Mouse (Mus musculus): ENCODE measurements around the gene Endog. TPM values are rescaled to one million over a fixed set of nuclear protein-coding genes. Genes with fewer than 3 reads are reported as not detected.
"Not testable (repeated sequence)": the region's sequence is repeated elsewhere in the genome, so short reads cannot be mapped to it uniquely, and the experiment has no call there.

Endog gene
- 0.45 and 0.55 TPM in 2 replicates for polyA plus RNA-seq (2012)

DNA sequence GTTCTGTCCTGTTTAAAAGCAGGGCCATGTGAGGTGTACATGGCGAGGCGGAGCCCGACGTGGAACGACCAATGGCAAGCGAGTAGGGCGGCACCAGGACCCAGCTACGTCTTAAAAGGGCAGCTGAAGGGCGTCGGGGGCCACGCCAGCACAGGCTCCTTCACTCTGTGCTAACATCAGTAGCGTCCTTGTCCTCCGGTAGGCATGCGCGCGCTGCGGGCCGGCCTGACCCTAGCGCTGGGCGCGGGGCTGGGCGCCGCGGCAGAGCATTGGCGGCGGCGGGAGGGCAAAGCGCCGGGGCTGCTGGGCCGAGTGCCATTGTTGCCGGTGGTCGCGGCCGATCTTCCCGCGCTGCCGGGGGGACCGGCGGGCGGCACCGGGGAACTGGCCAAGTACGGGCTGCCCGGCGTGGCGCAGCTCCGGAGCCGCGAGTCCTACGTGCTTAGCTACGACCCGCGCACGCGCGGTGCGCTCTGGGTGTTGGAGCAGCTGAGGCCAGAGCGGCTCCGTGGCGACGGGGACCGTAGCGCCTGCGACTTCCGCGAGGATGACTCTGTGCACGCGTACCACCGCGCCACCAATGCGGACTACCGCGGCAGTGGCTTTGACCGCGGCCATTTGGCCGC, at the start of gene Endog:
Gene Endog, plus strand, starts transcription at position 123 of the 626 bp plus-strand sequence.
- Histone ChIP-seq H3K27me3 (ENCODE audit: control insufficient read depth) (no peaks in the 10 kb centered on the region; the same call in 1 of the 2 replicates), H3K9me3 (ENCODE audit: control insufficient read depth, low read length) (peaks cover 26% of the 10 kb centered on the region), H3K36me3 (ENCODE audit: control insufficient read depth) (peaks cover 44% of the 10 kb centered on the region), H3K4me1 (ENCODE audit: control insufficient read depth) (peaks cover 24% of the 10 kb centered on the region), H3K4me3 (replicated peaks) (peak within 1 kb of the TSS; percentile 72)
- TF ChIP-seq TAL1 (IDR thresholded peaks at IDR 0.05; ENCODE audit: low read length), result no peak
- no peak for TF ChIP-seq GATA1 (IDR thresholded peaks at IDR 0.05; ENCODE audit: low read length)

DNA sequence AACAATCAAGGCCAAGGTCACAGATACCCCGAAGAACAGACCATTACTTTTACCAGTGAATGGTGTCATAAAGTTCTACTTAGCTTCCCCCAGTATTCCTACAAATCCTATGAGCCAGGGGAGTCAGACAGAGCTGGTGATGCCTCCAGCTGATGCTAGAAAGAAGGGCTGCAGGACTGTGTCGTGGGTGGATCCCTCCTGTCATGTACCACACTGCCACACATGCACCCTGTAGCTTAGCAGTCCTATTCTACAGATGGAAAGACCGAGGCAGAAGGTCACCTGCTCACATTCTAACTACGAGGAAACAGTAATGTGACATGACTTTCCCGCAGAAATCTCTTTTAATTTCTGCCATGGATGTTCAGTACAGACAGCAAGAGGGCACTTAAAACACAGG, 48.5 kb upstream of the Endog start:
- no peak for TF ChIP-seq TAL1 (IDR thresholded peaks at IDR 0.05; ENCODE audit: low read length)
- no peak for TF ChIP-seq GATA1 (IDR thresholded peaks at IDR 0.05; ENCODE audit: low read length)
- H3K9me3 ChIP-seq (ENCODE audit: control insufficient read depth, low read length), result no peaks in the 10 kb centered on the region
- peaks cover 16% of the 10 kb centered on the region for H3K36me3 ChIP-seq (ENCODE audit: control insufficient read depth)
- H3K4me3 ChIP-seq (replicated peaks), result no peak overlapping the region
- H3K27me3 ChIP-seq (ENCODE audit: control insufficient read depth), result no peaks in the 10 kb centered on the region
- H3K4me1 ChIP-seq (ENCODE audit: control insufficient read depth), result peaks cover 29% of the 10 kb centered on the region

DNA sequence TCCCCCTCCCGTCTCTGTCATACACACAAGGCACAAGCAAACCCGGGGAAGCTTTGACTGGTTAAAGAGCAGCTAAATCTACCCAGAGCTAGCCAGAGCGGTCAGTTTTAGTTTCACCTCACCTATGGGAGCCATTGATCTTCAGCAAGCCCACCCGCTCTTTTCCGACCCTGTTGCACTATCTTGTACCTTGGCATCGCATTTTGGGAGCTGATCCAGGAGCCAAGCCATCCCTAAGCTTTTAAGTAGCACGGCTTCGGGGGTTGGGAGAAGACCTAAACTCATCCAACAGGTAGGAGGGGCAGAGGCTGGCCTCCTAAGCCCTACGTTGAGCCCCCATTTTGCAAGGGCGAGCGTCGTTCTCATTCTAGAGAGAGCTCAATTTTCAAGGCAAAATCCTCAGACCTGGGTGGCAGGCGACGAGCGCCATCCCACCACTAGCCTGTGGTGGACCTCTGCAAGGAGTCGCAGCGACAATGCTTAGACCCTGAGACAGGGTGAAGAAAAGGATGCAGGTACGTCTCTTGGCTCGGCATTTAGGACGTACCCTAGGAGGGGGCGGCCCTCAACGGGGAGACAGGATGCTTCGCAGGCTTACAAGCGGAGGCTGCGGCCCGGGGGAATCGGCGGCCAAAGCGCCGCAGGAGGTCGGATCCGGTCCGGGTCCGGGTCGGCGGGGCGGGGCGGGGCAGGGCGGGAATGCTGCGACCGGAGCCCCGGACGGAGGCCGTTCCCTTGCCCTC, 47.4 kb upstream of the Endog start:
- Histone ChIP-seq H3K4me1 (ENCODE audit: control insufficient read depth) (peaks cover 29% of the 10 kb centered on the region), H3K9me3 (ENCODE audit: control insufficient read depth, low read length) (no peaks in the 10 kb centered on the region), H3K36me3 (ENCODE audit: control insufficient read depth) (peaks cover 16% of the 10 kb centered on the region), H3K4me3 (replicated peaks) (peak overlapping the region; percentile 78), H3K27me3 (ENCODE audit: control insufficient read depth) (no peaks in the 10 kb centered on the region)
- TF ChIP-seq TAL1 (IDR thresholded peaks at IDR 0.05; ENCODE audit: low read length), result no peak
- no peak for TF ChIP-seq GATA1 (IDR thresholded peaks at IDR 0.05; ENCODE audit: low read length)

DNA sequence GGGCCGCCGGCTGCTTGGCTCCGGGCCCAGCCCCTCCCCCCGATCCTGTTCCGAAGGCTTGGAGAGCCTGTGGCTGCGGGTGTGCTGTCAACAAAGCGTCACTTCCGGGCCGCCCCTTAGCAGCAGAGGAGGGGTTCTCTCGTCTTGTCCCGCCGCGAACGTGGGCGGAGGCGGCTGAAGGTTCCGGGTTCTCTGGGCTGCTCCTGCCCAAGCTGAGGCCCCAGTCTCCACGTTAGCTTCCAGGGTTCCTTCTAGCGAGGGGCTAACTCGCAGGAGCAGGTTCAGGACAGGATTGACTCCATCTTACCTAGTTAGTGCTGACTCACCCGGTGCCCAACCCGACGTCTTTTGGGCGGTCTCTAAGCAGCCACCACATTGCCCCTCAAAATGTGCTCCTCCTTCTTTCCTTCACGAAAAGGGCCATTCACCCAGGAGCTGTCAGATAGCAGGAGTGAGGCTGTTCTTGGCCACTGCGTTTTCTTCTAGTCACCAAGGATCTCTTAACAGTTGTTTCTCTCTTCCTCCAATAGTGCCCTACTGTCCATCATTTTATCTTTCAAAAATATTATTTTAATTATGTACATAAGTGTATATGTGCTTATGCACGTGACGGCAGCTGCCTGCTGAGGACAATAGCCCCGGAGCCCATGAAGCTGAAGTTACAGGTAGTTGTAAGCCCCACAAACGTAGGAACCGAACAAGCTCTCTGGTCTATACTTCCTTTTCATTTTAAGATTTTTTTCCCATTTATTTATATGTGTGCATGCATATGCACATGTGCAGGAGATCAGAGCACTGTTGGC, 46.6 kb upstream of the Endog start, which contains the start of gene Zer1:
Gene Zer1, minus strand, starts transcription at position 114 of the 803 bp plus-strand sequence.
- no peak for TF ChIP-seq TAL1 (IDR thresholded peaks at IDR 0.05; ENCODE audit: low read length)
- no peak for TF ChIP-seq GATA1 (IDR thresholded peaks at IDR 0.05; ENCODE audit: low read length)
- Histone ChIP-seq H3K36me3 (ENCODE audit: control insufficient read depth) (peaks cover 16% of the 10 kb centered on the region), H3K9me3 (ENCODE audit: control insufficient read depth, low read length) (no peaks in the 10 kb centered on the region), H3K27me3 (ENCODE audit: control insufficient read depth) (no peaks in the 10 kb centered on the region), H3K4me1 (ENCODE audit: control insufficient read depth) (peaks cover 31% of the 10 kb centered on the region), H3K4me3 (replicated peaks) (peak within 1 kb of the TSS; percentile 78)

DNA sequence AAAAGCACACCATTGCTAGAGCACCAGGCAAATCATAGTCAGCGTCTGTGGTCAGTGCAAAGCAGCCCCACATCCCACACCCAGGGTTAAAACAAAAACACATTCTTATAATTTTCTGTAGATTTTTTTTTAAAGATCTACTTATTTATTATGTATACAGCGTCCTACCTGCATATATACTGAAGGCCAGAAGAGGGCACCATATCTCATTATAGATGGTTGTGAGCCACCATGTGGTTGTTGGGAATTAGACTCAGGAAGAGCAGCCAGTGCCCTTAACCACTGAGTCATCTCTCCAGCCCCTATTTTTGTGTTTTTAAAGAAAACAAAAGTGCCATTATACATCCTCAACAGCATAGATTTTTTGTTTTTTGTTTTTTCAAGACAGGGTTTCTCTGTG, 42.5 kb upstream of the Endog start:
- H3K9me3 ChIP-seq (ENCODE audit: control insufficient read depth, low read length), result no peaks in the 10 kb centered on the region
- H3K36me3 ChIP-seq (ENCODE audit: control insufficient read depth), result no peaks in the 10 kb centered on the region
- TF ChIP-seq GATA1 (IDR thresholded peaks at IDR 0.05; ENCODE audit: low read length), result no peak
- H3K27me3 ChIP-seq (ENCODE audit: control insufficient read depth), result no peaks in the 10 kb centered on the region
- peaks cover 32% of the 10 kb centered on the region for H3K4me1 ChIP-seq (ENCODE audit: control insufficient read depth)
- no peak overlapping the region for H3K4me3 ChIP-seq (replicated peaks)

DNA sequence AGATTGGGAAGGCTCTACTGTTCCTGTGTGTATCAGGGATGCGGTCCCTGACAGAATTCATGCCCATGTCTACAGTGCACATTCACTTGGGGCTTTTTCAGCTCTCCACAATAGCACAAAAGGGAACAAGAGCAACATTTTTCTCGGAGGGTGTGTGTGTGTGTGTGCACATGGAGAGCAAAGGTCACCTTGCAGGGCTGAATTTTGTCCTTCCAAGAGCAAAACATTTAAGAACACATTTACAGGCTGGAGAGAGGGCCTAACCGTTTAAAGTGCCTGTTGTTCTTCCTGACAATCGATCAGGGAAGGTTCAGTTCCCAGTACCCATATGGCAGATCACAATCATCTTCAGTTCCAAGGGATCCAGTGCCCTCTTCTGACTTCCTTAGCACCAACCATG, 41.1 kb upstream of the Endog start:
- Histone ChIP-seq H3K4me1 (ENCODE audit: control insufficient read depth) (peaks cover 35% of the 10 kb centered on the region), H3K27me3 (ENCODE audit: control insufficient read depth) (no peaks in the 10 kb centered on the region), H3K36me3 (ENCODE audit: control insufficient read depth) (no peaks in the 10 kb centered on the region), H3K9me3 (ENCODE audit: control insufficient read depth, low read length) (no peaks in the 10 kb centered on the region), H3K4me3 (replicated peaks) (no peak overlapping the region)
- TF ChIP-seq TAL1 (IDR thresholded peaks at IDR 0.05; ENCODE audit: low read length) (no peak), GATA1 (IDR thresholded peaks at IDR 0.05; ENCODE audit: low read length) (no peak)

DNA sequence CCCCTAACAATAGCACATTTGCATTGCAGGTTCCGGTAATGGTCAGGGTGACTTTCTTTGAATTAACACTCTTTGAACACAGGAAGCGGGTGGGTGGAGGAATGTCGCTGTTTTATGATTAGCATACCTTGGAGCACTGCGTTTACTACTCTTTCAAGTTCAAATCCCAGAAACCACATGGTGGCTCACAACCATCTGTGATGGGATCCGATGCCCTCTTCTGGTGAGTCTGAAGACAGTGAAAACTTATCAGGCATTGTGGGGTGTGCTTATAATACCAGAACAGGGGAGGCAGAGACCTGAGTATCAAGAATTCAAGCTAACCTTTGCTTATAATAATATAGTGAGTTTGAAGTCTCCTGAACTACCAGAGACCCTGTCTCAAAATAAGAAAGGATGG, 40.1 kb upstream of the Endog start:
- H3K36me3 ChIP-seq (ENCODE audit: control insufficient read depth); H3K4me3 ChIP-seq (replicated peaks); H3K9me3 ChIP-seq (ENCODE audit: control insufficient read depth, low read length); H3K27me3 ChIP-seq (ENCODE audit: control insufficient read depth): not testable (repeated sequence)
- peaks cover 41% of the 10 kb centered on the region for H3K4me1 ChIP-seq (ENCODE audit: control insufficient read depth)

DNA sequence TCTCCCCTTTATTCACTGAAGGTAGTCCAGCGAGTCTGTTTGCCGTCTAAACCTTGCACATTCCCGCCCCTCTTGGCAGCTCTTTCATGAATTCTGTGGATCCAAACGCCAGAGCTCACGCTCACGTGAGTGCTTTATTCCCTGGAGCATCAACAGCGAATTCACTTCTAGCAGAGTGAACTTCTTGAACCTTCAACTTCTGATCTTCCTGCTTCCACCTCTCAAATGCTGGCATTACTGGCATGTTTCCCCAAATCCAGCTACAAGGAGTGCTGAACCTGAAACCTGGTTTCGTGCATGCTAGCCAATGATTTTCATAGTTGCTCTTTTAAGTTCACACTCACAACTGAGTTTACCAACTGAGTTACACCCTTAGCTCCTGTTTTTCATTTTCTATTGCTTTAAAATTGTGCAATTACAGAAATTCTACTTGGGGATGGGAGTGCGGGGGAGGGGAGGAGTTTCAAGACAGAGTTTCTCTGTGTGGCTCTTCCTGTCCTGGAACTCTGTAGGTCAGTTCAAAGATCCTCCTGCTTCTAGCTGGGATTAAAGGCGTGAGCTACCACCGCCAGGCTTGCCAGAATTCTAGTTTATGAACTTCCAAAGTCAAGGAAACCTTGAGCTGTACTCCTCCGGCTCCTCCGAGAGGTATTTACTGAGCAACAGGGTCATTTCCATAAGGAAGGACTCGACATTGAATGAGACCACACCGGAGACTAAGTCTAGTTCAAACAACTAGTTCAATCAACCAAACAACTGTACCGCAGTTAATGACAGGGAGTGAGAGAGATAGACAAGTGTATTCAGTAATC, 38.3 kb upstream of the Endog start:
- Histone ChIP-seq H3K4me1 (ENCODE audit: control insufficient read depth) (peaks cover 53% of the 10 kb centered on the region), H3K4me3 (replicated peaks) (peak overlapping the region; percentile 88), H3K27me3 (ENCODE audit: control insufficient read depth) (no peaks in the 10 kb centered on the region), H3K36me3 (ENCODE audit: control insufficient read depth) (peaks cover 12% of the 10 kb centered on the region), H3K9me3 (ENCODE audit: control insufficient read depth, low read length) (no peaks in the 10 kb centered on the region)
- TF ChIP-seq GATA1 (IDR thresholded peaks at IDR 0.05; ENCODE audit: low read length), result no peak
- TF ChIP-seq TAL1 (IDR thresholded peaks at IDR 0.05; ENCODE audit: low read length), result no peak
